Mouse (Mus musculus): ENCODE measurements around the gene Galnt16.

DNA sequence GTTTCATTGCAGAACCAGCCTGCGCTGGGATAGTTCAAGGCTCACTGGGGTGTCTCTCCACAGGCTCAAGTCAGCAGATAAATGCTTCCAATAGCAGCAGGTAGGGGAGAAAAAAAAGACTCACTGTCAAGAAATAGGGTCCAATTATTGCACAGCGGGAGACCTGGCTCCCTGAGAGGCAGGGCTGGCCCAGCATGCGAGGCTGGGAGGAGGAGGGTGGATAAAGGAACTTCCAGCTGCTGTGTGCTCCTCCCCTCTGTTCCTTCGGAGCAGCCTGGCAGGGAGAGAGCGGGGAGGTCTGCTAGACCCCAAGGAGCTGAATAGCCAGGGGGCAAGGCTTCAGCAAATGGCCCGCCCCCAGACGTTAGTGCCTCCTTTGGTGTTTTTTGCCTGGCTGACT is 7.4 kb downstream of the Galnt16 start:
- no peak for TF ChIP-seq GATA1 (IDR thresholded peaks at IDR 0.05; ENCODE audit: borderline replicate concordance, low read length)
- TF ChIP-seq FLI1 (IDR thresholded peaks at IDR 0.05; ENCODE audit: low read length), result no peak
